9 mouse cellular contexts compared by ENCODE assay signal in genomic region chr4:137487286-137488000, GRCm38 (mm10). TPM values are rescaled to one million over a fixed set of nuclear protein-coding genes. Genes with fewer than 3 reads are reported as not detected.
DNase-seq lines count a peak whose midpoint lies in the region; ATAC-seq and TF ChIP-seq lines count a peak whose summit lies in the region.
"Had no signal": no experiment of that assay in that cellular context is flagged by ENCODE, and none has a peak within 500 bp of the region (broad histone marks: within the 10 kb centered on the region; RNA-seq: fewer than 3 reads in every experiment).

No protein-coding gene starts in this region.

- peaks cover 25% of the 10 kb centered on the region for H3K4me1 ChIP-seq in hindbrain, embryonic 11.5 days (replicated peaks; ENCODE audit: control insufficient read depth, insufficient read depth, low read length)
- peaks cover 21% of the 10 kb centered on the region for H3K4me1 ChIP-seq in hindbrain, postnatal 0 days (ENCODE audit: insufficient read depth, low read length)
- peaks cover 50% of the 10 kb centered on the region for H3K4me1 ChIP-seq in embryonic fibroblast, embryonic 13.5 days (ENCODE audit: control insufficient read depth, insufficient read depth, low read length)
- H3K4me1 ChIP-seq in hindbrain, embryonic 15.5 days (replicated peaks), result peaks cover 54% of the 10 kb centered on the region
- peaks cover 71% of the 10 kb centered on the region for H3K4me1 ChIP-seq in liver, embryonic 12.5 days

- DNase-seq in hindbrain, embryonic 11.5 days (ENCODE audit: low spot score), result peak; percentile 34
- DNase-seq in hindbrain, postnatal 0 days (ENCODE audit: low spot score), result no peak
- peak; percentile 55 for DNase-seq in testis, postnatal 14 days (ENCODE audit: low spot score)
- no peak for DNase-seq in layer of hippocampus, adult 8-10 months (ENCODE audit: low spot score in 2 of 2)

- no peak overlapping the region for H3K4me2 ChIP-seq in hindbrain, embryonic 11.5 days (replicated peaks; ENCODE audit: low read depth, low read length)
- H3K4me2 ChIP-seq in hindbrain, postnatal 0 days (ENCODE audit: low read depth, low read length), result no peak overlapping the region
- H3K4me2 ChIP-seq in hindbrain, embryonic 15.5 days, result no peak overlapping the region
- H3K4me2 ChIP-seq in liver, embryonic 12.5 days, result peak overlapping the region; percentile 45

- 42% methylated on average over 9 of the region's 10 CpGs for WGBS in hindbrain, embryonic 11.5 days
- 42% methylated on average over 10 of the region's 10 CpGs for WGBS in hindbrain, postnatal 0 days
- 48% methylated on average over 9 of the region's 10 CpGs for WGBS in hindbrain, embryonic 15.5 days
- WGBS in liver, embryonic 12.5 days (ENCODE audit: insufficient replicate concordance), result 25% methylated on average over 10 of the region's 10 CpGs

- H3K36me3 ChIP-seq in hindbrain, embryonic 11.5 days (ENCODE audit: control insufficient read depth, insufficient read depth, low read length), result no peaks in the 10 kb centered on the region
- H3K36me3 ChIP-seq in hindbrain, postnatal 0 days (ENCODE audit: insufficient read depth, low read length), result no peaks in the 10 kb centered on the region
- no peaks in the 10 kb centered on the region for H3K36me3 ChIP-seq in hindbrain, embryonic 15.5 days
- H3K36me3 ChIP-seq in liver, embryonic 12.5 days, result no peaks in the 10 kb centered on the region

- TF ChIP-seq POLR2A in embryonic fibroblast, embryonic 13.5 days (IDR thresholded peaks at IDR 0.05; ENCODE audit: low read depth, low read length), result 0 out of 2 replicates have a peak, but pooled peaks have one; percentile 32

- ATAC-seq in hindbrain, embryonic 11.5 days (ENCODE audit: low FRiP score), result no peak
- ATAC-seq in hindbrain, postnatal 0 days, result no peak; the same call in 1 of the 2 replicates
- no peak for ATAC-seq in hindbrain, embryonic 15.5 days (ENCODE audit: low FRiP score, low read depth)
- peak; percentile 66 for ATAC-seq in liver, embryonic 12.5 days
- ATAC-seq in frontal cortex, adult (ENCODE audit: low TSS enrichment), result no peak

- H3K9ac ChIP-seq in hindbrain, embryonic 11.5 days (ENCODE audit: low read depth, low read length), result peak overlapping the region; percentile 31; the same call in 1 of the 2 replicates
- H3K9ac ChIP-seq in hindbrain, postnatal 0 days (replicated peaks; ENCODE audit: low read length), result no peak overlapping the region
- no peak overlapping the region for H3K9ac ChIP-seq in hindbrain, embryonic 15.5 days
- H3K9ac ChIP-seq in liver, embryonic 12.5 days, result no peak overlapping the region

- H3K27ac ChIP-seq in hindbrain, embryonic 11.5 days (ENCODE audit: low read depth, low read length), result peak overlapping the region; percentile 47; the same call in 1 of the 2 replicates
- H3K27ac ChIP-seq in hindbrain, postnatal 0 days, result no peak overlapping the region; the same call in 1 of the 2 replicates
- peak overlapping the region; percentile 99 for H3K27ac ChIP-seq in embryonic fibroblast, embryonic 13.5 days (ENCODE audit: insufficient read depth, low read length)
- H3K27ac ChIP-seq in hindbrain, embryonic 15.5 days (replicated peaks), result peak overlapping the region; percentile 13; the same call in 1 of the 2 replicates
- H3K27ac ChIP-seq in liver, embryonic 12.5 days, result peak overlapping the region; percentile 57

- H3K9me3 ChIP-seq in hindbrain, embryonic 11.5 days (ENCODE audit: control insufficient read depth, low read length), result no peaks in the 10 kb centered on the region
- H3K9me3 ChIP-seq in hindbrain, postnatal 0 days (ENCODE audit: low read length), result no peaks in the 10 kb centered on the region
- no peaks in the 10 kb centered on the region for H3K9me3 ChIP-seq in hindbrain, embryonic 15.5 days
- H3K9me3 ChIP-seq in liver, embryonic 12.5 days (replicated peaks), result no peaks in the 10 kb centered on the region

- TF ChIP-seq CTCF in hindbrain, postnatal 0 days (IDR thresholded peaks at IDR 0.05; ENCODE audit: low read depth), result no peak
- TF ChIP-seq CTCF in embryonic fibroblast, embryonic 13.5 days (IDR thresholded peaks at IDR 0.05; ENCODE audit: borderline replicate concordance, insufficient read depth, low read length), result no peak

- no peaks in the 10 kb centered on the region for H3K27me3 ChIP-seq in hindbrain, embryonic 11.5 days (ENCODE audit: control insufficient read depth, insufficient read depth, low read length)
- no peaks in the 10 kb centered on the region for H3K27me3 ChIP-seq in hindbrain, postnatal 0 days (ENCODE audit: insufficient read depth, low read length)
- no peaks in the 10 kb centered on the region for H3K27me3 ChIP-seq in hindbrain, embryonic 15.5 days
- H3K27me3 ChIP-seq in liver, embryonic 12.5 days (replicated peaks), result no peaks in the 10 kb centered on the region

- H3K4me3 ChIP-seq in hindbrain, embryonic 11.5 days (ENCODE audit: low read depth, low read length), result no peak overlapping the region
- H3K4me3 ChIP-seq in hindbrain, postnatal 0 days (ENCODE audit: low read length), result no peak overlapping the region
- no peak overlapping the region for H3K4me3 ChIP-seq in embryonic fibroblast, embryonic 13.5 days (ENCODE audit: insufficient read depth, low read length)
- H3K4me3 ChIP-seq in hindbrain, embryonic 15.5 days, result no peak overlapping the region
- H3K4me3 ChIP-seq in liver, embryonic 12.5 days, result no peak overlapping the region

RNA-seq across cellular contexts. Expression of gene Hspg2, which starts 18.9 kb away (rescaled TPM):
- polyA plus RNA-seq in hindbrain, embryonic 11.5 days (2014; fragmentation: Nextera tagmentation; extraction: Ambion mirVana), result 14.7 and 18.1 TPM in 2 replicates
- total RNA-seq in hindbrain, postnatal 0 days (2014; rRNA removed), result 37.8 and 39.2 TPM in 2 replicates
- 3.5 and 3.7 TPM in 2 replicates for polyA plus RNA-seq in hindbrain, postnatal 0 days (2015; fragmentation: Nextera tagmentation; extraction: Ambion mirVana)
- polyA plus RNA-seq in embryonic fibroblast, embryonic 13.5 days (2011; ENCODE audit: insufficient read length, low read depth, missing spikeins), result 271 and 368 TPM in 2 replicates
- 6.0 and 6.9 TPM in 2 replicates for polyA plus RNA-seq in hindbrain, embryonic 15.5 days (2015; fragmentation: Nextera tagmentation; extraction: Ambion mirVana)
- 6.4 and 7.3 TPM in 2 replicates for polyA plus RNA-seq in liver, embryonic 12.5 days (2016; fragmentation: Nextera tagmentation; extraction: Ambion mirVana)
- 1 to 10 TPM; 4.2 to 6.1 (median 5.6) TPM for total RNA-seq in layer of hippocampus, adult 8-10 months (2022)

RNA-seq across cellular contexts. Expression of gene 1700013G24Rik, which starts 34.4 kb away (rescaled TPM):
- polyA plus RNA-seq in hindbrain, embryonic 11.5 days (2014; fragmentation: Nextera tagmentation; extraction: Ambion mirVana), result not detected in 2 replicates
- not detected in 2 replicates for total RNA-seq in hindbrain, postnatal 0 days (2014; rRNA removed)
- polyA plus RNA-seq in hindbrain, postnatal 0 days (2015; fragmentation: Nextera tagmentation; extraction: Ambion mirVana), result not detected in 2 replicates
- not detected in 2 replicates for polyA plus RNA-seq in embryonic fibroblast, embryonic 13.5 days (2011; ENCODE audit: insufficient read length, low read depth, missing spikeins)
- polyA plus RNA-seq in hindbrain, embryonic 15.5 days (2015; fragmentation: Nextera tagmentation; extraction: Ambion mirVana), result not detected in 2 replicates
- polyA plus RNA-seq in liver, embryonic 12.5 days (2016; fragmentation: Nextera tagmentation; extraction: Ambion mirVana), result not detected in 2 replicates
- total RNA-seq in layer of hippocampus, adult 8-10 months (2022), result not detected
- total RNA-seq: ES-E14 had no signal

RNA-seq across cellular contexts. Expression of gene Cela3b, which starts 57.1 kb away (rescaled TPM):
- polyA plus RNA-seq in hindbrain, embryonic 11.5 days (2014; fragmentation: Nextera tagmentation; extraction: Ambion mirVana), result not detected in 2 replicates
- not detected in 2 replicates for total RNA-seq in hindbrain, postnatal 0 days (2014; rRNA removed)
- not detected in 2 replicates for polyA plus RNA-seq in hindbrain, postnatal 0 days (2015; fragmentation: Nextera tagmentation; extraction: Ambion mirVana)
- polyA plus RNA-seq in embryonic fibroblast, embryonic 13.5 days (2011; ENCODE audit: insufficient read length, low read depth, missing spikeins), result not detected in 2 replicates
- not detected in 2 replicates for polyA plus RNA-seq in hindbrain, embryonic 15.5 days (2015; fragmentation: Nextera tagmentation; extraction: Ambion mirVana)
- not detected in 2 replicates for polyA plus RNA-seq in liver, embryonic 12.5 days (2016; fragmentation: Nextera tagmentation; extraction: Ambion mirVana)
- total RNA-seq in layer of hippocampus, adult 8-10 months (2022), result not detected
- total RNA-seq: ES-E14 had no signal

Comparison
In these comparisons a context has a peak if more than half of its experiments do, and no peak if none do; other contexts are left out.
1. DNase-seq: peak in hindbrain, embryonic 11.5 days (single experiment) and testis, postnatal 14 days (single experiment); none in hindbrain, postnatal 0 days (single experiment) and layer of hippocampus, adult 8-10 months (0 of 2).
2. RNA of gene Hspg2, which starts 18.9 kb away (polyA plus RNA-seq): 271 to 368 TPM in embryonic fibroblast, embryonic 13.5 days; 14.7 to 18.1 TPM in hindbrain, embryonic 11.5 days, 6.4 to 7.3 TPM in liver, embryonic 12.5 days, 6.0 to 6.9 TPM in hindbrain, embryonic 15.5 days and 3.5 to 3.7 TPM in hindbrain, postnatal 0 days; every median in the first group is over 10 times any median in the second.